Mouse (Mus musculus) testis, adult 2 months (tissue): Measurements from ENCODE around the gene Pgf. TPM values are rescaled to one million over a fixed set of nuclear protein-coding genes. Genes with fewer than 3 reads are reported as not detected.

Source experiments
- H3K27ac ChIP-seq: fragments of 200-500 bp; 2 replicates; pipeline ENCODE4 v1.5.1; 2012; ENCODE audit warnings: low read depth, low read length; ENCODE audit not compliant: control insufficient read depth, insufficient read depth
- H3K27me3 ChIP-seq: fragments of 200-500 bp; 2 replicates; pipeline ENCODE4 v1.6.1; 2012; ENCODE audit warnings: mild to moderate bottlenecking, low read length, moderate library complexity; ENCODE audit not compliant: control insufficient read depth, insufficient read depth
- H3K36me3 ChIP-seq: fragments of 200-500 bp; 2 replicates; pipeline ENCODE4 v1.6.1; 2012; ENCODE audit warnings: mild to moderate bottlenecking, low read length; ENCODE audit not compliant: control insufficient read depth, insufficient read depth
- H3K4me1 ChIP-seq: fragments of 200-500 bp; 2 replicates; pipeline ENCODE4 v1.6.1; 2012; ENCODE audit warnings: low read length; ENCODE audit not compliant: control insufficient read depth, insufficient read depth
- H3K4me3 ChIP-seq: fragments of 200-500 bp; 2 replicates; pipeline ENCODE4 v1.5.1; 2012; ENCODE audit warnings: low read depth, mild to moderate bottlenecking, low read length, moderate library complexity, mixed read lengths; ENCODE audit not compliant: control insufficient read depth
- CTCF ChIP-seq: fragments of 200-500 bp; IDR thresholded peaks from 2 replicates; pipeline ENCODE4 v1.5.1; 2012; ENCODE audit warnings: low read depth, mild to moderate bottlenecking, inconsistent platforms, low read length, moderate library complexity; ENCODE audit not compliant: control insufficient read depth, insufficient read depth, insufficient replicate concordance
- POLR2A ChIP-seq: fragments of 200-500 bp; IDR thresholded peaks from 2 replicates; pipeline ENCODE4 v1.6.1; 2012; ENCODE audit warnings: low read depth, mild to moderate bottlenecking, inconsistent platforms, low read length, moderate library complexity; ENCODE audit not compliant: control insufficient read depth
- polyA plus RNA-seq: library from polyadenylated mRNA; depleted of rRNA; stranded (reverse); fragments of >200 nt; gene quantifications from 2 replicates; pipeline ENCODE4 v1.2.3, GENCODE M21; 2012

Gene Pgf
- polyA plus RNA-seq, 1 experiment = 2.3 TPM

DNA sequence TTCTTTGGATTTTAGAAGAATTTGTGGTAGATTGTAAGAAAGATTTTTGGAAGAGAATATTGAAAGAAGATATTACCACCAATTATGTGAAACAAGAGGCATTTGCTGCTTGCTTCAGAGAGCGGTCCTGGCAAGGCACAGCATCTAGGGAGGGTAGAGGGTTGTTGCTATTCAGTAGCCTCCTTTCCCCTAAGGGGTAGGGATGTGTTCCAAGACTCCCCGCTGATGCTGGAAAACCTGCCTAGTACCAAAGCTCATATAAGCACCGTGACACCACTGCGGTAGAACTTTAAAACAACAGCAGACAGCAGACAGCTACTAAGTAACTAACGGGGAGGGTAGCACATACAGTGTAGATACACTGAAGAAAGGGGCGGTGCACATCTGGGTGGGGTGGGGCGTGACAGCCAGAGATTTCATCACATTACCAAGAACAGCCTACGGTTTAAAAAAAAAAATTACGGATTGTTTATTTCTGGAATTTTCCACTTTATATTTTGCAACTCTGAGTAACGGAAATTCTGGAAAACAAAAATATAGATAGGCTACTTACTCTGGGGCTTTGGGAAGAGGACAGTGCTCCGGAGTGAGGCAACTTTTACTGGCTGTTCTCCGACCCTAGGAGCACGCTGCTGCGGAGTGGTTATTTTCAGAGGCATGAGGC is 19.7 kb downstream of the Pgf start:
- H3K27ac ChIP-seq = no peak overlapping the region
- no peak overlapping the region for H3K4me3 ChIP-seq
- H3K27me3 ChIP-seq = no peaks in the 10 kb centered on the region
- TF ChIP-seq CTCF (no peak), POLR2A (no peak)
- H3K4me1 ChIP-seq = peaks cover 2% of the 10 kb centered on the region; the same call in 1 of the 2 replicates
- H3K36me3 ChIP-seq = no peaks in the 10 kb centered on the region

DNA sequence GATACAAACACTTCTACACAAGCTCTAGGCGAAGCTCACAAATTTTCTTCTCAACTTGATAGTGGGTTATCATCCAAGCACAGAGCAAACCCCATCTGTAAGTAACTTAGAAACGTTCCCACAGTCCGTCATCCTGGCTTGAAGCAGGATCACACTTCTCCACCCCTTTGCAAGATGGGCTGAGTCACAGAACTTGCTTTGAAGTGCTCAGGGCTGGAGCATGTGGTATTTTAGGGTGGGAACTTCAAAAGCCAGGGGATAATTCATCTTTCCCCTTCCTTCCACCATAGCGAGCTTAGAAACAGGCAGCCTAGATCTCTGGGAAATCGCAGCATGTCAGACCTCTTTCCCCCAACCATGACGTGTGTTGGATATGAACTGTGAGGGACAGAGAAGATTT is 21.3 kb downstream of the Pgf start:
- TF ChIP-seq CTCF = no peak
- TF ChIP-seq POLR2A = no peak
- H3K4me1 ChIP-seq = peaks cover 2% of the 10 kb centered on the region

DNA sequence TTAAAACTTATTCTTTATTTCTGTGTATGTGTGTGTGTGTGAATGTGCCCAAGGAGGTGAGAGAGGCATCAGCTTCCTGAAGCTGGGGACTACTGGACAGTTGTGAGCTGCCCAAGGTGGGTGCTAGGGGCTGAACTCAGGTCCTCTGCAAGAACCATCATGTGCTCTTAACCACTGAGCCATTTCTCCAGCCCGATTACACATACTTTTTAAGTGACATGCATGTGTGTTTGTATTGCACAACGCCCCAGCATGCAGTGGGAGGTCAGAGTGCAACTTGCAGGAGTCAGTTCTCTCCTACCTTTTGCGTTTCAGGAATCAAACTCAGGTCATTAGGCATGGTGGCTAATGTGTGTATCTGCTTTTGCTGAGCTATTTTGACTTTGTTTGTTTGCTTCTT is 24.6 kb downstream of the Pgf start:
- Histone ChIP-seq H3K27me3 (no peaks in the 10 kb centered on the region), H3K27ac (no peak overlapping the region), H3K4me3 (no peak overlapping the region), H3K4me1 (peaks cover 13% of the 10 kb centered on the region), H3K36me3 (no peaks in the 10 kb centered on the region)
- TF ChIP-seq POLR2A (no peak), CTCF (no peak)

More for the DNA sequence above, 21.3 kb downstream of the Pgf start:
- no peak overlapping the region for H3K27ac ChIP-seq
- no peaks in the 10 kb centered on the region for H3K27me3 ChIP-seq
- no peaks in the 10 kb centered on the region for H3K36me3 ChIP-seq
- H3K4me3 ChIP-seq = no peak overlapping the region

DNA sequence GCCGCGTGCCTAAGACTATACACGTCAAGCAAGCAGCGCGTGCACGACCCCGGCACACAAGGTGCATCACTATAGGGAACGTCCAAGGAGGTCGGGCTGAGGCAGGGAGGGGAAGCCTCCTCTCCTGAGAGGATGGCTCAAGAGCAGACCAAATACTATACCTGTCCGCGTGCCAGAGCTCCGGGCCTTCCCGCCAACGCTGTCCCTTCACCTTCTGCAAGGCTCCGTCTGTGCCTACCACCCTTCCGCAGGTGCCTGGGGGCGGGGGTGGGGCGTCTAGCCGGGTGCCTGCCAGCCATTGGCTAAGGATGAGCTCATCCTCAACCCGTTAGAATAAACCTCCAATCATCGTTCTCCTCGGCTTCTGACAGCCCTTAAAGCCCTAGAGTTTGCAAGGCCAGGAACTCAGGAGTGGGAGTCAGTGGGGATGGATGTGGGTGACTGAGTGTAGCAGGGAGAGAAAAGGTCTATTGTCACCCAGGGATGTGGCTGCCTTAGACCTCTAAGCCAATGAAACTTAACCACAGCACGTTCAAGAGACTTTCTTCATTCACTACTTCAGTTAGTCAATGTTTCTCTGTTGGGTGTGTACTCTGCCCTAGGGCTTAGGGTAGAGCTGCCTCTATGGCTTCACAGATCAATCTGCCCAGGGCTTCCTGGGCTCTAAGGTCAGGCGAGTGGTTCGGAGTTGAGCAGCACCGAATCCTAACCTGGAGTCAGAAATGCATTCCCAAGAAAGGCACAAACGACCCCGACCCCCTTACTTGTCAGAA is 26.4 kb downstream of the Pgf start, which contains the start of gene Rps6kl1:
Gene Rps6kl1 (minus strand): TSS at position 263 of the 773 bp plus-strand sequence.
- Histone ChIP-seq H3K27me3 (no peaks in the 10 kb centered on the region), H3K4me1 (peaks cover 13% of the 10 kb centered on the region), H3K36me3 (no peaks in the 10 kb centered on the region), H3K4me3 (peak within 1 kb of the TSS; percentile 62), H3K27ac (no peak within 1 kb of the TSS)
- TF ChIP-seq POLR2A = no peak
- no peak for TF ChIP-seq CTCF

DNA sequence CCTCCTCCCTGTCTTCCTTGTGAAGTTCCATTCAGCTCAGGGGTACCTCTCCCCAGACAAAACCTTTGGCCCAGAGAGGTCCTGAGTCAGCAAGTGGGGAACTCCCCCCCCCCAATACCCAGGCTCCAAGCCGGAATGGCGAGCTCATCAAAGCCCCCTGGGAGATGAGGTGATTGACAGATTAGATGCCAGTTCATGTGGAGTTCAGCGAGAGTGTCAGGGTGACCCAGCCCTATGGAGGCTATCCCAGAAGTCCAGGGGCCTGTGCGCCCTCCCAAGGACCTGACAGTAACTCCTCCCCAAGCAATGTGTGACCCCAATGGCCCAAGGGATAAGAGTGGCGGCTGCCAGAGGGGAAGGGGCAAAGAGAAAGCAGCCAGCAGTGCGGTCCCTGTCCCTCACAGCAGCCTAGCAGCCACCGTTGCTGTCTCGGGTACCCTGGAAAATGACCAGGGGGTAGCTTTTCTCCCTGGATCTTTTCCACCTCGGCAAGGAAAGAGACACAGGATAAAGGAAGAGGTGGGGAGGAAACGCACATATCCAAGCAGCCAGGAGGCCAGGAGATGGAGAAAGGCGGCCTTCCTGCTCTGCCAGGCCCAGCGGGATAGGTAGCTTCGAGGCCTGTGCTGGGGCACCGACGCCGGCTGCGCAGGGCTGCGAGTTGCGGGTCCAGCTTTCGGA is 27.1 kb downstream of the Pgf start:
- H3K27ac ChIP-seq = no peak overlapping the region
- no peaks in the 10 kb centered on the region for H3K27me3 ChIP-seq
- H3K4me3 ChIP-seq = peak overlapping the region; percentile 62
- no peaks in the 10 kb centered on the region for H3K36me3 ChIP-seq
- TF ChIP-seq CTCF (no peak), POLR2A (no peak)
- peaks cover 13% of the 10 kb centered on the region for H3K4me1 ChIP-seq

DNA sequence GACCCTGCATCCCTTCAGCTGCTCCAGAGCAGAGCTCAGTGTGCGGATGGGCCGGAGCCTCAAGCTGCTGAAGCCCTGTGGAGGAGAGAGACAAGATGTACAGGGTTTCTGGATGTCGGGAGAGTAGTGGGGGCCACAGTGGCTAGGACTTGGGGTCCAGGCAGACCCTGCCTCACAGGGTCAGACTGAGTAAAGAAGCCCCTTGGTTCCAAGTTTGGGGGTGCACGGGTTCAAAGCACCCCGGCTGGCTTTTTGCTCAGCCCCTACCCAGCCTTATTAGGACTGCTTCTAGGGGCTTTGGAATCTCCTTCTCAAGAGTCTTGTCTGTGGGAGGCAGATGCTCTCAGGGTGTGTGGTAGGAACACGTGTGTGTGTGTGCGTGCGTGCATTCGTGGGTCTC is 30.7 kb downstream of the Pgf start:
- Histone ChIP-seq H3K4me3 (no peak overlapping the region), H3K27me3 (no peaks in the 10 kb centered on the region), H3K27ac (no peak overlapping the region), H3K4me1 (peaks cover 13% of the 10 kb centered on the region), H3K36me3 (no peaks in the 10 kb centered on the region)
- no peak for TF ChIP-seq CTCF
- TF ChIP-seq POLR2A = no peak

DNA sequence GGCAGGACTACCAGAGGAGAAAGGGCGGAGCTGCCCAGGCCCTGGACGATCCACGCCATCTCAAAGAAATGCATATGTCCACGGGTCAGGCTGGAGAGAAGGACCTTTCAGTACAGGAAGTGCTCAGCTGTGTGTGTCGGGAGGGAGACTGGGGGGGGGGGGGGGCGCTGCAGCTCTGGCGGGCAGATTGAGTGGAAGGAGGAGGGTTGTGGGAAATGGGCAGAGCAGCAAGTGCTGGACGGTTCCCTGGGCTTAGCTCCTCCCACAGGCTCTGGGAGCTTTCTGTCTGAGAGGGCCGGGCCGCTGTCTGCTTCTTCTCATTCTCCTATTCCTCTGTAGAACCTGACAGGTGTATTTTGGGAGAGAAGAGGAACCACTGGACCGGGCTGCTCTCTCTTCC is 31.2 kb downstream of the Pgf start:
- TF ChIP-seq CTCF = no peak
- TF ChIP-seq POLR2A = no peak
- no peak overlapping the region for H3K4me3 ChIP-seq
- H3K36me3 ChIP-seq = no peaks in the 10 kb centered on the region
- no peak overlapping the region for H3K27ac ChIP-seq
- peaks cover 11% of the 10 kb centered on the region for H3K4me1 ChIP-seq
- no peaks in the 10 kb centered on the region for H3K27me3 ChIP-seq
